Mouse (Mus musculus): ENCODE data around the gene Gm49711. TPM values are rescaled to one million over a fixed set of nuclear protein-coding genes. Genes with fewer than 3 reads are reported as not detected.

Gene Gm49711
- polyA plus RNA-seq, 1 experiment from 2014 or later: 0.18 TPM

- H3K27me3 ChIP-seq: no peaks in the 10 kb centered on the region
- H3K27ac ChIP-seq: no peak overlapping the region
- H3K36me3 ChIP-seq: no peaks in the 10 kb centered on the region
- no peak overlapping the region for H3K9ac ChIP-seq
- H3K9me3 ChIP-seq: no peaks in the 10 kb centered on the region
- no peaks in the 10 kb centered on the region for H3K4me1 ChIP-seq
- no peak overlapping the region for H3K4me2 ChIP-seq (replicated peaks)
- ATAC-seq (ENCODE audit: low FRiP score, low read depth): no peak
- no peak overlapping the region for H3K4me3 ChIP-seq
- WGBS: 84% methylated on average over 7 of the region's 7 CpGs
Measured at GRCm38 (mm10) chr16:92039421-92039820, 18.7 kb upstream of the Gm49711 start.

- no peak for ATAC-seq (ENCODE audit: low FRiP score, low read depth)
- H3K4me1 ChIP-seq: no peaks in the 10 kb centered on the region
- no peak overlapping the region for H3K4me2 ChIP-seq (replicated peaks)
- 95% methylated on average over 11 of the region's 11 CpGs for WGBS
- H3K4me3 ChIP-seq: no peak overlapping the region
- H3K36me3 ChIP-seq: no peaks in the 10 kb centered on the region
- H3K9me3 ChIP-seq: no peaks in the 10 kb centered on the region
- H3K27me3 ChIP-seq: no peaks in the 10 kb centered on the region
- no peak overlapping the region for H3K27ac ChIP-seq
- no peak overlapping the region for H3K9ac ChIP-seq
Measured at GRCm38 (mm10) chr16:92039966-92040365, 18.1 kb upstream of the Gm49711 start.

- Histone ChIP-seq H3K27me3 (no peaks in the 10 kb centered on the region), H3K4me1 (no peaks in the 10 kb centered on the region), H3K4me3 (no peak overlapping the region), H3K36me3 (no peaks in the 10 kb centered on the region), H3K4me2 (replicated peaks) (no peak overlapping the region), H3K27ac (no peak overlapping the region), H3K9me3 (peaks cover 12% of the 10 kb centered on the region), H3K9ac (no peak overlapping the region)
- no peak for ATAC-seq (ENCODE audit: low FRiP score, low read depth)
- WGBS: 83% methylated on average over 7 of the region's 7 CpGs
Measured at GRCm38 (mm10) chr16:92051777-92052310, 6.3 kb upstream of the Gm49711 start.

GRCm38 (mm10) chr16:92052569-92052968, 5.5 kb upstream of the Gm49711 start:
- H3K27me3 ChIP-seq: no peaks in the 10 kb centered on the region
- no peak for ATAC-seq (ENCODE audit: low FRiP score, low read depth)
- peaks cover 12% of the 10 kb centered on the region for H3K9me3 ChIP-seq
- WGBS: 79% methylated on average over 10 of the region's 10 CpGs
- no peak overlapping the region for H3K4me2 ChIP-seq (replicated peaks)
- no peaks in the 10 kb centered on the region for H3K36me3 ChIP-seq
- no peak overlapping the region for H3K27ac ChIP-seq
- no peak overlapping the region for H3K9ac ChIP-seq
- H3K4me1 ChIP-seq: no peaks in the 10 kb centered on the region
- no peak overlapping the region for H3K4me3 ChIP-seq

GRCm38 (mm10) chr16:92056711-92057110, 1.4 kb upstream of the Gm49711 start:
- no peak for ATAC-seq (ENCODE audit: low FRiP score, low read depth)
- no peak overlapping the region for H3K9ac ChIP-seq
- no peak overlapping the region for H3K27ac ChIP-seq
- peaks cover 22% of the 10 kb centered on the region for H3K4me1 ChIP-seq
- no peak overlapping the region for H3K4me2 ChIP-seq (replicated peaks)
- no peaks in the 10 kb centered on the region for H3K27me3 ChIP-seq
- 60% methylated on average over 2 of the region's 2 CpGs for WGBS
- no peak overlapping the region for H3K4me3 ChIP-seq
- peaks cover 12% of the 10 kb centered on the region for H3K9me3 ChIP-seq
- peaks cover 8% of the 10 kb centered on the region for H3K36me3 ChIP-seq

GRCm38 (mm10) chr16:92057456-92057851, 662 bp upstream of the Gm49711 start:
- Histone ChIP-seq H3K4me2 (replicated peaks) (peak overlapping the region; percentile 87), H3K9me3 (peaks cover 12% of the 10 kb centered on the region), H3K9ac (peak overlapping the region; percentile 82), H3K4me1 (peaks cover 22% of the 10 kb centered on the region), H3K27me3 (no peaks in the 10 kb centered on the region), H3K4me3 (peak overlapping the region; percentile 92), H3K36me3 (peaks cover 13% of the 10 kb centered on the region), H3K27ac (peak overlapping the region; percentile 69; the same call in 1 of the 2 replicates)
- peak; percentile 54 for ATAC-seq (ENCODE audit: low FRiP score, low read depth)
- 4% methylated on average over 11 of the region's 11 CpGs for WGBS

GRCm38 (mm10) chr16:92058644-92059620, 816 bp downstream of the Gm49711 start:
- H3K27me3 ChIP-seq: no peaks in the 10 kb centered on the region
- peaks cover 25% of the 10 kb centered on the region for H3K36me3 ChIP-seq
- no peak overlapping the region for H3K27ac ChIP-seq
- H3K4me2 ChIP-seq (replicated peaks): peak overlapping the region; percentile 87
- peaks cover 22% of the 10 kb centered on the region for H3K4me1 ChIP-seq
- 2% methylated on average over 60 of the region's 63 CpGs for WGBS
- no peak for ATAC-seq (ENCODE audit: low FRiP score, low read depth)
- H3K9ac ChIP-seq: peak overlapping the region; percentile 82
- peaks cover 8% of the 10 kb centered on the region for H3K9me3 ChIP-seq
- peak overlapping the region; percentile 92 for H3K4me3 ChIP-seq

- 84% methylated on average over 3 of the region's 3 CpGs for WGBS
- H3K36me3 ChIP-seq: peaks cover 25% of the 10 kb centered on the region
- H3K4me3 ChIP-seq: peak overlapping the region; percentile 92; the same call in 1 of the 2 replicates
- H3K27ac ChIP-seq: no peak overlapping the region
- peak overlapping the region; percentile 45; the same call in 1 of the 2 replicates for H3K9ac ChIP-seq
- peak overlapping the region; percentile 87 for H3K4me2 ChIP-seq (replicated peaks)
- no peaks in the 10 kb centered on the region for H3K27me3 ChIP-seq
- ATAC-seq (ENCODE audit: low FRiP score, low read depth): no peak
- peaks cover 22% of the 10 kb centered on the region for H3K4me1 ChIP-seq
- H3K9me3 ChIP-seq: 0 out of 2 replicates have a peak, but pooled peaks cover 2% of the 10 kb centered on the region
Measured at GRCm38 (mm10) chr16:92060213-92060612, 2.1 kb downstream of the Gm49711 start.

GRCm38 (mm10) chr16:92061586-92061985, 3.5 kb downstream of the Gm49711 start:
- Histone ChIP-seq H3K27me3 (no peaks in the 10 kb centered on the region), H3K9ac (no peak overlapping the region), H3K4me3 (no peak overlapping the region), H3K9me3 (0 out of 2 replicates have a peak, but pooled peaks cover 2% of the 10 kb centered on the region), H3K4me2 (replicated peaks) (no peak overlapping the region), H3K27ac (no peak overlapping the region), H3K36me3 (peaks cover 25% of the 10 kb centered on the region), H3K4me1 (peaks cover 22% of the 10 kb centered on the region)
- no peak for ATAC-seq (ENCODE audit: low FRiP score, low read depth)
- WGBS: 92% methylated on average over 7 of the region's 7 CpGs

GRCm38 (mm10) chr16:92062832-92063231, 4.7 kb downstream of the Gm49711 start:
- Histone ChIP-seq H3K4me2 (replicated peaks) (no peak overlapping the region), H3K4me1 (peaks cover 22% of the 10 kb centered on the region), H3K9ac (no peak overlapping the region), H3K4me3 (no peak overlapping the region), H3K27ac (no peak overlapping the region), H3K27me3 (no peaks in the 10 kb centered on the region), H3K36me3 (peaks cover 31% of the 10 kb centered on the region), H3K9me3 (0 out of 2 replicates have a peak, but pooled peaks cover 2% of the 10 kb centered on the region)
- ATAC-seq (ENCODE audit: low FRiP score, low read depth): no peak
- 98% methylated on average over 1 of the region's 1 CpGs for WGBS

- WGBS: 87% methylated on average over 2 of the region's 2 CpGs
- Histone ChIP-seq H3K4me3 (no peak overlapping the region), H3K36me3 (peaks cover 45% of the 10 kb centered on the region), H3K4me1 (peaks cover 13% of the 10 kb centered on the region), H3K27ac (no peak overlapping the region), H3K4me2 (replicated peaks) (no peak overlapping the region), H3K9ac (no peak overlapping the region), H3K9me3 (0 out of 2 replicates have a peak, but pooled peaks cover 2% of the 10 kb centered on the region), H3K27me3 (no peaks in the 10 kb centered on the region)
- ATAC-seq (ENCODE audit: low FRiP score, low read depth): no peak
Measured at GRCm38 (mm10) chr16:92064801-92065200, 6.7 kb downstream of the Gm49711 start.

GRCm38 (mm10) chr16:92070338-92070737, 12.2 kb downstream of the Gm49711 start:
- WGBS: 92% methylated on average over 8 of the region's 8 CpGs
- ATAC-seq (ENCODE audit: low FRiP score, low read depth): no peak
- no peaks in the 10 kb centered on the region; the same call in 1 of the 2 replicates for H3K4me1 ChIP-seq
- no peak overlapping the region for H3K27ac ChIP-seq
- H3K27me3 ChIP-seq: no peaks in the 10 kb centered on the region
- H3K9ac ChIP-seq: no peak overlapping the region
- H3K36me3 ChIP-seq: peaks cover 45% of the 10 kb centered on the region
- no peak overlapping the region for H3K4me2 ChIP-seq (replicated peaks)
- no peak overlapping the region for H3K4me3 ChIP-seq
- H3K9me3 ChIP-seq: no peaks in the 10 kb centered on the region

Data from limb, embryonic 13.5 days (tissue).